Mouse (Mus musculus) CH12.LX (cell line): ENCODE results near the gene Brap. TPM values are rescaled to one million over a fixed set of nuclear protein-coding genes. Genes with fewer than 3 reads are reported as not detected.

Source experiments
- DNase-seq: peaks from one replicate; pipeline ENCODE4 v3.0.0-alpha.2; 2013; ENCODE audit errors: extremely low read depth
- H3K27ac ChIP-seq: 2 replicates; pipeline ENCODE4 v1.5.1; 2012; ENCODE audit warnings: low read depth, mild to moderate bottlenecking, control low read depth, moderate library complexity; ENCODE audit not compliant: insufficient read depth
- H3K27me3 ChIP-seq: replicated peaks from 2 replicates; pipeline ENCODE3; 2012; ENCODE audit warnings: inconsistent platforms
- H3K36me3 ChIP-seq, 2 experiments: replicated peaks in 1 of 2; 2 replicates each; pipeline versions ENCODE3 to v1.6.1; 2012; ENCODE audit warnings: inconsistent platforms in 1 of 2, low read length in 1 of 2, mild to moderate bottlenecking in 1 of 2, mixed read lengths in 1 of 2, moderate library complexity in 1 of 2; ENCODE audit not compliant: control insufficient read depth in 1 of 2, insufficient read depth in 1 of 2
- H3K4me1 ChIP-seq, 2 experiments: 2 replicates each; pipeline ENCODE4 v1.6.1; 2012; ENCODE audit warnings: inconsistent platforms in 1 of 2, moderate library complexity in 1 of 2; ENCODE audit not compliant: insufficient read depth in 2 of 2, control insufficient read depth in 1 of 2
- H3K4me2 ChIP-seq: 2 replicates; pipeline ENCODE4 v1.6.1; 2012; ENCODE audit warnings: low read depth, mild to moderate bottlenecking, control low read depth; ENCODE audit not compliant: poor library complexity, insufficient read depth, severe bottlenecking
- H3K4me3 ChIP-seq, 3 experiments: fragments of 150-350 bp in 1 of 3; sonication (generic) in 1 of 3; replicated peaks in 1 of 3; 2 replicates each; pipeline versions ENCODE3 to v1.5.1; 2011 to 2012; ENCODE audit warnings: low read depth in 2 of 3, low read length in 2 of 3, mild to moderate bottlenecking in 2 of 3, moderate library complexity in 2 of 3, control low read depth in 1 of 3, improper control_type of control experiment in 1 of 3, inconsistent platforms in 1 of 3, mixed read lengths in 1 of 3; ENCODE audit not compliant: poor library complexity in 1 of 3
- H3K79me2 ChIP-seq: replicated peaks from 2 replicates; pipeline ENCODE4 v1.6.1; 2012; ENCODE audit warnings: mild to moderate bottlenecking, moderate library complexity; ENCODE audit not compliant: control insufficient read depth, poor library complexity, insufficient read depth, severe bottlenecking; ENCODE audit errors: extremely low read depth
- H3K9ac ChIP-seq: 2 replicates; pipeline ENCODE4 v1.6.1; 2012; ENCODE audit warnings: low read depth, mild to moderate bottlenecking, control low read depth, moderate library complexity; ENCODE audit not compliant: insufficient read depth
- H3K9me3 ChIP-seq: replicated peaks from 2 replicates; pipeline ENCODE3; 2012; ENCODE audit warnings: low read length, inconsistent platforms, mixed read lengths
- BHLHE40 ChIP-seq: IDR thresholded peaks from 2 replicates; pipeline ENCODE4 v1.6.1; 2011; ENCODE audit warnings: mild to moderate bottlenecking, low read depth, low read length, improper control_type of control experiment
- CHD1 ChIP-seq: IDR thresholded peaks from 2 replicates; pipeline ENCODE4 v1.6.1; 2012; ENCODE audit warnings: low read depth, low read length, improper control_type of control experiment, inconsistent platforms
- CHD2 ChIP-seq: IDR thresholded peaks from 2 replicates; pipeline ENCODE4 v1.6.1; 2011; ENCODE audit warnings: low read length, improper control_type of control experiment
- E2F4 ChIP-seq: IDR thresholded peaks from 2 replicates; pipeline ENCODE4 v1.6.1; 2011; ENCODE audit warnings: low read depth, low read length, improper control_type of control experiment; ENCODE audit not compliant: insufficient replicate concordance
- ELF1 ChIP-seq: IDR thresholded peaks from 2 replicates; pipeline ENCODE4 v1.6.1; 2014; ENCODE audit warnings: low read depth, mild to moderate bottlenecking, inconsistent platforms, low read length, improper control_type of control experiment
- GABPA ChIP-seq: IDR thresholded peaks from 2 replicates; pipeline ENCODE4 v1.6.1; 2012; ENCODE audit warnings: low read depth, low read length, improper control_type of control experiment, inconsistent platforms; ENCODE audit not compliant: insufficient replicate concordance
- HCFC1 ChIP-seq: IDR thresholded peaks from 2 replicates; pipeline ENCODE4 v1.6.1; 2012; ENCODE audit warnings: low read depth, mild to moderate bottlenecking, inconsistent platforms, low read length, improper control_type of control experiment
- JUN ChIP-seq: IDR thresholded peaks from 2 replicates; pipeline ENCODE4 v1.6.1; 2011; ENCODE audit warnings: low read depth, mild to moderate bottlenecking, low read length, improper control_type of control experiment, moderate library complexity; ENCODE audit not compliant: insufficient read depth
- JUND ChIP-seq: conservative IDR thresholded peaks from 2 replicates; pipeline ENCODE4 v1.6.1; 2011; ENCODE audit warnings: low read depth, low read length, improper control_type of control experiment
- KAT2A ChIP-seq: IDR thresholded peaks from 2 replicates; pipeline ENCODE4 v1.6.1; 2012; ENCODE audit warnings: low read length, improper control_type of control experiment, inconsistent platforms; ENCODE audit not compliant: insufficient replicate concordance
- MAX ChIP-seq: IDR thresholded peaks from 2 replicates; pipeline ENCODE4 v1.6.1; 2011; ENCODE audit warnings: low read length, improper control_type of control experiment
- MAZ ChIP-seq: IDR thresholded peaks from 2 replicates; pipeline ENCODE4 v1.6.1; 2012; ENCODE audit warnings: low read depth, mild to moderate bottlenecking, inconsistent platforms, low read length, improper control_type of control experiment, moderate library complexity
- MEF2A ChIP-seq: IDR thresholded peaks from 2 replicates; pipeline ENCODE4 v1.6.1; 2014; ENCODE audit warnings: low read depth, mild to moderate bottlenecking, inconsistent platforms, low read length, improper control_type of control experiment, borderline replicate concordance
- MXI1 ChIP-seq: IDR thresholded peaks from 2 replicates; pipeline ENCODE4 v1.6.1; 2011; ENCODE audit warnings: mild to moderate bottlenecking, low read depth, low read length, improper control_type of control experiment
- MYC ChIP-seq: IDR thresholded peaks from 2 replicates; pipeline ENCODE4 v1.6.1; 2011; ENCODE audit warnings: low read depth, mild to moderate bottlenecking, improper control_type of control experiment, low read length
- NELFE ChIP-seq: IDR thresholded peaks from 2 replicates; pipeline ENCODE4 v1.6.1; 2011; ENCODE audit warnings: low read depth, low read length, improper control_type of control experiment
- NRF1 ChIP-seq: IDR thresholded peaks from 2 replicates; pipeline ENCODE4 v1.6.1; 2014; ENCODE audit warnings: low read depth, mild to moderate bottlenecking, inconsistent platforms, low read length, improper control_type of control experiment, moderate library complexity
- PAX5 ChIP-seq: IDR thresholded peaks from 2 replicates; pipeline ENCODE4 v1.6.1; 2012; ENCODE audit warnings: low read length, inconsistent platforms, mixed read lengths
- POLR2A ChIP-seq: IDR thresholded peaks from 2 replicates; pipeline ENCODE4 v1.6.1; 2011; ENCODE audit warnings: low read depth, mild to moderate bottlenecking, improper control_type of control experiment, low read length
- POLR2AphosphoS2 ChIP-seq: IDR thresholded peaks from 2 replicates; pipeline ENCODE4 v1.6.1; 2011; ENCODE audit warnings: low read depth, low read length, improper control_type of control experiment
- RCOR1 ChIP-seq: conservative IDR thresholded peaks from 2 replicates; pipeline ENCODE4 v1.6.1; 2012; ENCODE audit warnings: low read depth, mild to moderate bottlenecking, inconsistent platforms, low read length, improper control_type of control experiment
- SIN3A ChIP-seq: IDR thresholded peaks from 2 replicates; pipeline ENCODE4 v1.6.1; 2012; ENCODE audit warnings: low read length, improper control_type of control experiment, inconsistent platforms
- TBP ChIP-seq: conservative IDR thresholded peaks from 2 replicates; pipeline ENCODE4 v1.6.1; 2011; ENCODE audit warnings: low read depth, low read length, improper control_type of control experiment
- TCF12 ChIP-seq: IDR thresholded peaks from 2 replicates; pipeline ENCODE4 v1.6.1; 2014; ENCODE audit warnings: low read depth, mild to moderate bottlenecking, inconsistent platforms, low read length, improper control_type of control experiment
- USF1 ChIP-seq: IDR thresholded peaks from 2 replicates; pipeline ENCODE4 v1.6.1; 2014; ENCODE audit warnings: low read depth, mild to moderate bottlenecking, inconsistent platforms, low read length, improper control_type of control experiment
- ZMIZ1 ChIP-seq: IDR thresholded peaks from 2 replicates; pipeline ENCODE4 v1.6.1; 2012; ENCODE audit warnings: low read depth, mild to moderate bottlenecking, inconsistent platforms, low read length, improper control_type of control experiment
- ZNF384 ChIP-seq: IDR thresholded peaks from 2 replicates; pipeline ENCODE4 v1.6.1; 2012; ENCODE audit warnings: low read depth, low read length, improper control_type of control experiment, inconsistent platforms
- dilution Hi-C: fragments of 300-500 bp; cut with MboI; formaldehyde crosslinking; loops from 2 replicates; pipeline ENCODE4 v1.14.3; 2020; ENCODE audit warnings: low sequenced_read_pairs; ENCODE audit not compliant: extremely low pct_unique_long_range_greater_than_20kb, extremely low pct_ligation_motif_present
- in situ Hi-C: fragments of 300-500 bp; cut with MboI; formaldehyde crosslinking; loops from 3 replicates; pipeline ENCODE4 v1.14.3; 2019; ENCODE audit warnings: low sequenced_read_pairs, low pct_ligation_motif_present, low pct_unique_long_range_greater_than_20kb, mixed read lengths
- polyA plus RNA-seq: library from polyadenylated mRNA; unstranded; fragments of >175 nt; gene quantifications from 2 replicates; pipeline ENCODE4 v1.2.1, GENCODE M21; 2012; ENCODE audit warnings: low read depth; ENCODE audit not compliant: insufficient read length
- total RNA-seq, 2 experiments: library from RNA; depleted of rRNA; stranded (reverse); fragments of 300-350 nt in 1 of 2; fragments of >200 nt in 1 of 2; gene quantifications; 2 replicates each; pipeline ENCODE4 v1.2.3; 2012 to 2014

The Brap gene
- total and polyA plus RNA-seq, 3 experiments = 23.7 to 33.3 (median 29.8) TPM

GRCm38 (mm10) chr5:121618592-121619513 lies 41.5 kb upstream of the Brap start, which contains the start of gene Acad12:
Gene Acad12 (minus strand): TSS chr5:121618938.
- H3K9ac ChIP-seq = peak within 1 kb of the TSS; percentile 82
- no peaks in the 10 kb centered on the region for H3K79me2 ChIP-seq
- no peaks in the 10 kb centered on the region for H3K9me3 ChIP-seq
- in situ Hi-C loops = no loop called here
- no peak within 1 kb of the TSS for H3K27ac ChIP-seq
- H3K4me2 ChIP-seq = peak within 1 kb of the TSS; percentile 67
- peak within 1 kb of the TSS; percentile 77 to 95 (median 83) for H3K4me3 ChIP-seq
- H3K36me3 ChIP-seq = peaks cover 0 to 15% of the 10 kb centered on the region in 2 experiments
- TF ChIP-seq NELFE (peak; percentile 98), POLR2A (peak; percentile 99), BHLHE40 (0 out of 2 replicates have a peak, but pooled peaks have one; percentile 7), MYC (no peak), MXI1 (no peak; the same call in none of the 2 replicates), JUN (no peak), MEF2A (0 out of 2 replicates have a peak, but pooled peaks have one; percentile 17), CHD1 (no peak), E2F4 (no peak), CHD2 (no peak), JUND (no peak), HCFC1 (peak; percentile 71), MAX (no peak), ZNF384 (no peak), SIN3A (peak; percentile 71; the same call in 1 of the 2 replicates), ELF1 (peak; percentile 88), GABPA (no peak), USF1 (no peak), TBP (no peak), POLR2AphosphoS2 (peak; percentile 76; the same call in 1 of the 2 replicates), KAT2A (0 out of 2 replicates have a peak, but pooled peaks have one; percentile 45), MAZ (peak; percentile 76), ZMIZ1 (peak; percentile 81), TCF12 (peak; percentile 89), RCOR1 (no peak), NRF1 (peak; percentile 95), PAX5 (no peak)
- H3K27me3 ChIP-seq = no peaks in the 10 kb centered on the region
- H3K4me1 ChIP-seq = peaks cover 6 to 22% of the 10 kb centered on the region in 2 experiments
- dilution Hi-C loops = no loop called here
- DNase-seq = peak; percentile 74
